Mouse (Mus musculus) c-Kit-positive CD71-positive TER-119-positive erythroid progenitor cells, embryonic 14.5 days (primary cell): ENCODE data around the gene Mettl8.

Experiments
- DNase-seq: peaks from one replicate; pipeline ENCODE4 v3.0.0-alpha.2; 2013; ENCODE audit warnings: low spot score

The Mettl8 gene

DNA sequence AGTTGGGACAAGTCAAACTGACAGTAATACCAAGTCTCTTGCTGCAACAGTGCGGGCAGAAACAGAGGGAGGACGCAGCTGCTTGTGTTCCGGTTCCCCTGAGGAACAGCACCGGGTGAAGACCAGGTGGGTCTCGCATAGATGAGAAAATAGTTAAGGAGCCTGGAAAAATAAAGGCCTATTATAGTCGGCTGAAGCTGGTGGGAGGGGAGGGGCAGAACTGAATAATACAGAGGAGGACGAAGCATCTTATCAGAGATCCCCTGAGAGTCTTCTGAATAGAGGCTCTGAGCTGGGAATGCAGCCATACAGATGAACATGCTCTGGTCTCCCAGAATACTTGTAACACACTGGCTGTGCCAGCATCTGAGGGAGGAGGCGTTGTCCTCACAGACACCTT, 21.4 kb downstream of the Mettl8 start:
- DNase-seq = no peak

- DNase-seq = no peak
Observed at GRCm38 (mm10) chr2:71033014-71033413, 22.4 kb downstream of the Mettl8 start.

DNA sequence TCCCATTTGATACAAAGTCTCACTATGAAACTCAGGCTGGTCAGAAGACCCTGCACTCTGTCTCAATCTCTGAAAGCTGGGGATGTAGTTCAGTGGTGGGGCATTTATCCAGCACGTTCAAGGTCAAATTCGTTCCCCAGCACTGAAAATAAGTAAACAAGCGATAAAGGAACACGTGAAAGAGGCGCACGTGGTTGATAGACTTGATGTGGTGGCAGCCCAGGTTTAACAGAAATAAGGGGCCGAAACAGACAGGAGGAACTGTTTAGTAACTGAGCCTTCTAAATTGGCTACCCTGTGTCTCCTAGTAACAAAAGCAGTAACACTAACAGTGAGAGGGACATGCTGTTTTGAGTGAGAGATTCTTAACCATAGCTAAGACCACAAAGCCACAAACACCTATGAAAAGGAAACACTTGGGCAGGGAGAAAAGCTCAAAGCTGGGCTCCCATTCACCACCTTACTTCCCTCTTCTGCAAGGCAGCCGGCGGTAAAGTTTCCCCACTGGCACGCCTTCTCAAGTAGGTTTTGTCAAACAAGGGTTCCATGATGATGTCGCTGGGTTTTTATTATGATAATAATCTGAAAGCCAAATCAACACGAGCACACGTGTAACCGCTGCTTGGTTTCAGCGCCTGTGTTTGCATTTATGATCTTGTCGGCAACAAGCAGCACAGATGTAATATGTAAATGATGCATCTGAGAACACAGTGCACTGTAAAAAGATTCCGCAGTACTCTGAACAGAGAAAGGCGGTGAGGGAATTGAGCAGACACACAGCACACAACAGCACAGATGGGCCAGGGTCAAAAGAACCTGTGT, 23.2 kb downstream of the Mettl8 start:
- DNase-seq = no peak

DNA sequence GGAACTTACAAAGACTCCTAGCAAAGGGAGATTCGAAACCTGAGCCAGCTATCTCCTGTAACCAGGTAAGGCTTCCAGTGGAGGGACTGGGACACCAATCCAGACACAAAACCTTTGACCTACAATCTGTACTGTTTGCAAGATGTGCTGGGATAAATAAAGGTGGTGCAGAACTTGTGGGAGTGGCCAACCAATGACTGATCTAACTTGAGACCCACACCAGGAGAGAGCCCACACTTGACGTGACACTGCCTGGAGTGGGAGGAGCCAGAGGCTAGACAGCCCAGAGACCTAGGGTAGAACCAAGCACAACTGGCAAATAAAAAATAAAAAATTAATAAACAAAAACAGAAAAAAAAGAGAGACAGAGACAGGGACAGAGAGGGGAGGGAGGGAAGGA, 24.7 kb downstream of the Mettl8 start:
- DNase-seq = no peak

- no peak for DNase-seq
Observed at GRCm38 (mm10) chr2:71027631-71028030, 27.8 kb downstream of the Mettl8 start.

DNA sequence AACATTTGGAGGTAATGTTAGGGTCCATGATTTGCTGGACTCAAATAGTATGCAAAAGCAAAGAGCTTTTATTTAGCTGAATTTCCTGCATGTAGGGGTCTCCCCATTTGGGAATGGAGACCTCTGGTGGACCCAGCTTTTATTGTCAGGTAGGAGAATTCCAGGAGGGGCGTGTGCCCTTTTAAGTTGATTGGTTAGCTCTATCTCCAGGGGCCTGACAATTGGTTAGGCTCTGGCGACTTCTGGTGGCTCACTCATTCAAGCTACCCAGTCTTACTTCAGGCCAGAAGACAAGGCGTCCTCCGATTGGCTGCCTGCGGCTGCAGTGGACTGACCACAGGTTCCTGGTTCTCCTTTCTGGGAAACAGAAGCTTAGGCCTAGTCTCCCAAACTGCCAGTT, 28.6 kb downstream of the Mettl8 start:
- DNase-seq = no peak

- no peak for DNase-seq
Observed at GRCm38 (mm10) chr2:71025576-71026315, 29.6 kb downstream of the Mettl8 start.

GRCm38 (mm10) chr2:71023986-71024385, 31.4 kb downstream of the Mettl8 start:
- no peak for DNase-seq

- no peak for DNase-seq
Observed at GRCm38 (mm10) chr2:71022991-71023390, 32.4 kb downstream of the Mettl8 start.

- DNase-seq = no peak
Observed at GRCm38 (mm10) chr2:71020674-71021073, 34.7 kb downstream of the Mettl8 start.

DNA sequence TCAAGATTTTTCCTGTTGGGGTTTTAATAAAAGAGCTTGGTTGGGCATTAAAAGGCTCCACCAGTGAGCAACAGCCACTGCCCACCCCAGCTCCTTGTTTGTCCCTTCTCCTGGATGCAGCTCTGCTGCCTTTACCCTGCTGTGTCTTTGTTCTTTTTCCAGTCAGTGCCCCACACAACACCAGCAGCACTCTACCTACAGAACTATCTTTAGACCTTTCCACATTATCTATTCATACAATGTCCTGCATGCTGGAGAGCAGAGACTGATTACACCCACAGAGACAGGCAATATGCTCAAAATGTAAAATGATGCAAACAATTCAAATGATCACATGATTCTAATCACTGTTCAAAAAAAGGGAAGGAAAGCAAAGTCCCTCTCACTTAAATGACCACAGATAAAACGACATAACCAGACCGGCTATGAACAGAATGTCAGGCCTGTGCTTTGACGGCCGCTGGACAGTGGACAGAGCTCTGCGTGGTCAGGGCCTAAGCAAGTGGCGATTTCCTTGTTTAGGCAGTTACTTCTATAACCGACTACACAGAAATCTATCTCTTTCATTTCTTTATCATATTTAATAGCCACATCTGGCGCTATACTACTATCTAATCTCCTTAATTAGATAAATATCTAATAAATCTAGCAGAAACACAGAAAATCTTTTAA, 35.5 kb downstream of the Mettl8 start:
- DNase-seq = no peak

GRCm38 (mm10) chr2:71019277-71019676, 36.1 kb downstream of the Mettl8 start:
- DNase-seq = no peak

DNA sequence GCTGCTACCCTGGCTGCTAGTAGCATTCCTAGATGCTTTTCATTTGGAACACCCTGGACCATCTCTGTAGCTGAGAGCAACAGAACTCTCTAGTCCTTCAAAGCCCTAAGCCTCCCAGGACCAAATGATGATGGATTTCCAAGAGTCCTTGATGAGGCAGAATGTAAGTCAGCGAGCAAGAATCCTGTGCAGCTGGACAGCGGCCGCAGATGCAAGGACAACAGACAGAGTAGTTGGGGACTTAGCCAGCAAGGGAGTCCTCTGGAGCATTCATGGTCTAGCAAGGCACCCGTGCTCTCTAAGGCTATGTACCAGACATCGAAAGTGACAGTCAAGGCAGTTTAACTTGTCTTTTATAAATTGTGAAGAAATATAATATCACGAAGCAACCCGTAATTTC, 41.9 kb downstream of the Mettl8 start:
- DNase-seq = no peak

DNA sequence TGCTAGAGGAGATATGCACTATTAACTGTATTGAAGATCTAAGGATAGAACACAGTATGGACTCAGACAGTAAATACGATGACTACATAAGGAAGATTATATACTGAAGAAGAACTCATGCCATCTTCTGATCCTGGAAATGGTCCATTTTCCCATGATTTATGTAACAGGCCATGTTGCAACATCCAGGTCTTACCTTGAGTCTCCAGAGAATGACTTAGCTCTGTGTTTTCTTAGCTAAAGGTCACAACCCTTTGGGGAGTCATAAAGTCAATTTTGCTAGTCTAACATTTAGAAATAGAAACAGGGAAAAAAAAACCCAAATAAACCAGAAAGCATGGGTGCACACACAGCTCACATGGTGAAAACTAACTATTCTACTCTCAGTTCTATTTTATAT, 43.6 kb downstream of the Mettl8 start:
- DNase-seq = no peak

- DNase-seq = no peak
Observed at GRCm38 (mm10) chr2:71004354-71004753, 51.0 kb downstream of the Mettl8 start.

DNA sequence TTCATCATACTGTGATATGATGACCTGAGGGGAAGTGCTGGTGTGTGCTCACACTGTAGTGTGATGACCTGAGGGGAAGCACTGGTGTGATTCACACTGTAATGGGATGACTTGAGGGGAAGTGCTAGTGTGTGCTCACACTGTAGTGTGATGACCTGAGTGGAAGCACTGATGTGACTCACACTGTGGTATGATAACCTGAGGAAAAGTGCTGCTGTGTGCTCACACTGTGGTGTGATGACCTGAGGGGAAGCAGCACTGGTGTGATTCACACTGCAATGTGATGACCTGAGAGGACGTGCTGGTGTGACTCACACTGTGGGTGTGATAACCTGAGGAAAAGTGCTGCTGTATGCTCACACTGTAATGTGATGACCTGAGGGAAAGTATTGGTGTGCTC, 52.9 kb downstream of the Mettl8 start:
- DNase-seq = no peak

DNA sequence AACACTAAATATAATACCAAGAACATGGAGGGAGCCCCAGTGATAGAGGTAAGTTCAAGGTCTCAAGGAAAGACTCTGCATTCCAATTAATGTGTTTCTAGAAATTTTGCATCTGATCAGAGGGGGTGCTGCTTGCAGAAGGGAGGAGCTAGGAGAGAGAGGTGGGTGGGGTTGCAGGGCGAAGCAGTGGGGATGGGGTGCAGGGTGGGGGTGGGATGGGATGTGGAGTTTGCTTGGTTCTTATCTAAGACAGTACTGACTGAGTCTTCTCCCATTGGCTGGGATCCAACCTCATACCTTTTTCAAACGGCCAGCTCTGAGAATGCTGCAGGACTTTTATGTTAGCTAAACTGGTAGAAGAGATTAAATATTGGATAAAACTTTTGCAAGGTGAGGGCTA, 56.6 kb downstream of the Mettl8 start:
- peak; percentile 32 for DNase-seq

DNA sequence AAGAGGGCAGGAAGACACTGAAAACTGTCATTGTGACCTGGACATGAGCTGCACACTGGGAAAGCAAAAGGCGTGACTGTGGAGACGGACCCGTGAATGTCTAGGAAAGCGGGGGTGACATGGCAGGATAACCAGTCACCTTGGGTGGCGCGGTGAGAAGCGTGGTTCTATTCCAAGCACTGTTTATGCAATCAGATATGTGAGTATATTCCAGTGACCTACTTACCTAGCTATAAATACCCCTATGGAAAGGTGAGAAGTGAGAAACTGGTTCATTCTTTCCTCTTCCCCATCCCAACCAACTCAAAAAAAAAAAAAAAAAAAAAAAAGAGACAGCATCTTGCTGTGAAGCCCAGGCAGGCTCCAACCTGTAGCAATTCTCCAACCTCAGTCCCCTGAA, 58.9 kb downstream of the Mettl8 start:
- DNase-seq = no peak

DNA sequence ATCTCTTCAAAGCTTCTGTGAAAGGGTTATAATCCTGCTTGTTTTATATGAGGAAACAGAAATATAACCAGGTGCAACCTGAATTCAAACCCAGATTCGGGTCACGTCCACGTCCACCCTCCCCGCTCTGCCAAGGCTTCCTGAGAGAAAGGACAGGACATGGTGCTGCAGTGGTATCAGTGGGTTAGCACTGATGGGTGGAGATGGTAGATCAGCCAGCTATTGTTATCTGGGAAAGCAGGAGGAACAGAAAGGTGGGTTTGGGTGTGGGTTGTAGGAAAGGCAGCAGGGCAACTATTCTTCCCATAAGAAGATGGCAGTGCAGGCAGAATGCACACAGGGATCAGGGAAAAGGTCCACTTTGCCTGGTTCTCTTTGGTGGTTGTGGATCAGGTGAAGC, 59.5 kb downstream of the Mettl8 start:
- peak; percentile 43 for DNase-seq

DNA sequence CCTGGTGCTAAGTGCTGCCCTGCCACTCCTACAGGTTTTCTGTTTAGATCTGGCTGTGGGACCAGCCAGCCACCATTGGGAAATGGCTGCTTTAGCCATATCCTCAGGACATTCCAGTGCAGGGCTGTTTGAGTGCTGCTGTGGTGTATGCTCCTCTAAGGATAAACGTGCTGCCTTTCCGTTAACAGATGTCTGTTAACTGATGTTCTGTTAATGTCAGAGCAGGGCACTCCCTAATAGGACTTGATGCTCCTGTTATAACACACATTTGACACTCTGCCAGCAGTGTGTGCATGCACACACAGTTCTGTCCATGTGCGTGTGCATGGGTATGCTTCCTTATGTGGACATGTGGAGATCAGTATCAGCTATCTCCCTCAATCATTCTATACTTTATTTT, 61.6 kb downstream of the Mettl8 start:
- DNase-seq = no peak

- DNase-seq = no peak
Observed at GRCm38 (mm10) chr2:70992715-70993114, 62.7 kb downstream of the Mettl8 start.

- DNase-seq = no peak
Observed at GRCm38 (mm10) chr2:70990196-70990595, 65.2 kb downstream of the Mettl8 start.
